Mouse (Mus musculus) midbrain, embryonic 12.5 days (tissue): ENCODE data around the gene En2. TPM values are rescaled to one million over a fixed set of nuclear protein-coding genes. Genes with fewer than 3 reads are reported as not detected.

Experiments
- ATAC-seq: fragments of 200-750 bp; cut with Nextera tagmentation; 2 replicates; pipeline ENCODE4 v1.8.0; 2017; ENCODE audit warnings: low read depth, moderate TSS enrichment, moderate library complexity; ENCODE audit not compliant: low FRiP score
- H3K27ac ChIP-seq: fragments of 300-500 bp; sonication (generic); replicated peaks from 2 replicates; pipeline ENCODE4 v1.5.1; 2016; ENCODE audit warnings: mild to moderate bottlenecking
- H3K27me3 ChIP-seq: fragments of 300-500 bp; sonication (generic); 2 replicates; pipeline ENCODE4 v1.6.1; 2016; ENCODE audit warnings: mild to moderate bottlenecking
- H3K36me3 ChIP-seq: fragments of 300-500 bp; sonication (generic); 2 replicates; pipeline ENCODE4 v1.6.1; 2016
- H3K4me1 ChIP-seq: fragments of 300-500 bp; sonication (generic); 2 replicates; pipeline ENCODE4 v1.6.1; 2016
- H3K4me2 ChIP-seq: fragments of 300-500 bp; sonication (generic); replicated peaks from 2 replicates; pipeline ENCODE4 v1.6.1; 2016; ENCODE audit warnings: mild to moderate bottlenecking, moderate library complexity
- H3K4me3 ChIP-seq: fragments of 300-500 bp; sonication (generic); 2 replicates; pipeline ENCODE4 v1.5.1; 2016; ENCODE audit warnings: mild to moderate bottlenecking
- H3K9ac ChIP-seq: fragments of 300-500 bp; sonication (generic); replicated peaks from 2 replicates; pipeline ENCODE4 v1.6.1; 2016; ENCODE audit warnings: mild to moderate bottlenecking, moderate library complexity
- H3K9me3 ChIP-seq: fragments of 300-500 bp; sonication (generic); 2 replicates; pipeline ENCODE4 v1.6.1; 2016; ENCODE audit warnings: mild to moderate bottlenecking
- WGBS: fragments of 180-500 bp; shearing (Covaris S2); methylation state at CpG from one replicate; pipeline ENCODE4 v1.1.7; 2016; 5-methylcytosine and 5-hydroxymethylcytosine counted together
- polyA plus RNA-seq: library from polyadenylated mRNA; unstranded; fragments of >200 nt; fragmentation: Nextera tagmentation; extraction: Ambion mirVana; gene quantifications from 2 replicates; pipeline ENCODE4 v1.2.1, GENCODE M21; 2016

The En2 gene
- polyA plus RNA-seq, 1 experiment from 2014 or later, result 2.1 TPM

GRCm38 (mm10) chr5:28195473-28195872, 30.0 kb downstream of the En2 start:
- no peak overlapping the region for H3K4me2 ChIP-seq
- no peaks in the 10 kb centered on the region for H3K9me3 ChIP-seq
- H3K4me1 ChIP-seq, result peaks cover 34% of the 10 kb centered on the region
- 54% methylated on average over 2 of the region's 2 CpGs for WGBS
- no peaks in the 10 kb centered on the region for H3K36me3 ChIP-seq
- H3K9ac ChIP-seq, result no peak overlapping the region
- ATAC-seq, result no peak
- peaks cover 46% of the 10 kb centered on the region for H3K27me3 ChIP-seq
- H3K27ac ChIP-seq, result no peak overlapping the region
- H3K4me3 ChIP-seq, result no peak overlapping the region

- WGBS, result 47% methylated on average over 7 of the region's 7 CpGs
- peaks cover 16% of the 10 kb centered on the region; the same call in 1 of the 2 replicates for H3K4me1 ChIP-seq
- H3K27ac ChIP-seq, result no peak overlapping the region
- no peak overlapping the region for H3K9ac ChIP-seq
- H3K9me3 ChIP-seq, result no peaks in the 10 kb centered on the region
- H3K27me3 ChIP-seq, result peaks cover 31% of the 10 kb centered on the region
- no peak for ATAC-seq
- no peaks in the 10 kb centered on the region for H3K36me3 ChIP-seq
- H3K4me2 ChIP-seq, result no peak overlapping the region
- no peak overlapping the region for H3K4me3 ChIP-seq
Measured at GRCm38 (mm10) chr5:28199089-28199873, 33.8 kb downstream of the En2 start.

GRCm38 (mm10) chr5:28203086-28203485, 37.6 kb downstream of the En2 start:
- Histone ChIP-seq H3K9me3 (no peaks in the 10 kb centered on the region), H3K36me3 (no peaks in the 10 kb centered on the region), H3K4me3 (no peak overlapping the region), H3K4me1 (peaks cover 6% of the 10 kb centered on the region; the same call in 1 of the 2 replicates), H3K4me2 (0 out of 2 replicates have a peak overlapping the region, but pooled peaks have one; percentile 4), H3K9ac (no peak overlapping the region), H3K27me3 (peaks cover 48% of the 10 kb centered on the region), H3K27ac (no peak overlapping the region)
- 76% methylated on average over 6 of the region's 6 CpGs for WGBS
- ATAC-seq, result no peak

GRCm38 (mm10) chr5:28204678-28205077, 39.2 kb downstream of the En2 start:
- H3K4me2 ChIP-seq, result peak overlapping the region; percentile 23
- H3K4me1 ChIP-seq, result peaks cover 6% of the 10 kb centered on the region; the same call in 1 of the 2 replicates
- peaks cover 64% of the 10 kb centered on the region for H3K27me3 ChIP-seq
- no peak for ATAC-seq
- peak overlapping the region; percentile 14; the same call in 1 of the 2 replicates for H3K4me3 ChIP-seq
- no peaks in the 10 kb centered on the region for H3K36me3 ChIP-seq
- 71% methylated on average over 2 of the region's 2 CpGs for WGBS
- no peak overlapping the region for H3K27ac ChIP-seq
- no peaks in the 10 kb centered on the region for H3K9me3 ChIP-seq
- no peak overlapping the region; the same call in 1 of the 2 replicates for H3K9ac ChIP-seq

DNA sequence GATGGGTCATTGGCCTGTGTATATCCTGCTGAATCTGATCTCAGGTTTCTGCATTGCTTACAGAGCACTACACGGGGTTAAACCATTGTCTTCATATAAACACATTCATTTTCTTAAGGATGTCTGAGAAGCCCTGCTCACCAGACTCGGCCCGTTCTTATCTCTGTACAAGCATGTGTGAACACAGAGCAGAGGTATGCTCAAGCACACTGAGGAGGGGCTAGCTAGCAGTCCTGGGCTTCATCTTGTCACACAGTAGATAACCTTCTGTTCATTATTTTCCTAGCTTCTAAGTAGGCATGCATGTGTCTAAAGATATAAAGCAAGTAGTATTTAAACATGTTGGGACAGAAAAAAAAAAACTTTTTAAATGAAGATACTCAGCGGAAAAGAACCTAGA, 41.0 kb downstream of the En2 start:
- no peak for ATAC-seq
- H3K9ac ChIP-seq, result 0 out of 2 replicates have a peak overlapping the region, but pooled peaks have one; percentile 16
- no peaks in the 10 kb centered on the region for H3K9me3 ChIP-seq
- H3K27ac ChIP-seq, result no peak overlapping the region
- peaks cover 19% of the 10 kb centered on the region; the same call in 1 of the 2 replicates for H3K4me1 ChIP-seq
- 52% methylated on average over 4 of the region's 4 CpGs for WGBS
- peaks cover 73% of the 10 kb centered on the region for H3K27me3 ChIP-seq
- no peaks in the 10 kb centered on the region for H3K36me3 ChIP-seq
- peak overlapping the region; percentile 25; the same call in 1 of the 2 replicates for H3K4me3 ChIP-seq
- H3K4me2 ChIP-seq, result peak overlapping the region; percentile 60

DNA sequence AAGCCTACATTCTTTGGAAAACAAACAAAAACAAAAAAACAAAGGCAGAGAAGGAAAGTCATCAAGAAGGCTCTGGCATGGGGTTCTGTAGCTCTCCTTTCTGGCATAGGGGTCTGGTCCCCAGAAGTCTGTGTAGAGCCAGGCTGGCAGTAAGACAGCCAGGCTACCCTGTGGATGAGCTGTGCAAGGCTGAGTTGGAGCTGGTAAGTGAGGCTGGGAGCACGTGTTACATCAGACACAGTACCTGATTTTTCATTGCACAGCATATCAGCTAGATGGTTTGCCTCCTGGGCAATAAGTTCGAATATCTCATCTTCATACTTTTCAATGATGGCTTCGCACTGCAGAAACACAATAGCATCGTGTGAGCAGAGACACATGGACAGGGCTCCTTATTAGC, 41.5 kb downstream of the En2 start:
- Histone ChIP-seq H3K9ac (peak overlapping the region; percentile 68), H3K4me1 (peaks cover 25% of the 10 kb centered on the region; the same call in 1 of the 2 replicates), H3K27me3 (peaks cover 75% of the 10 kb centered on the region), H3K27ac (no peak overlapping the region), H3K9me3 (no peaks in the 10 kb centered on the region), H3K4me3 (peak overlapping the region; percentile 57), H3K36me3 (no peaks in the 10 kb centered on the region), H3K4me2 (peak overlapping the region; percentile 60)
- WGBS, result 52% methylated on average over 4 of the region's 4 CpGs
- ATAC-seq, result no peak

DNA sequence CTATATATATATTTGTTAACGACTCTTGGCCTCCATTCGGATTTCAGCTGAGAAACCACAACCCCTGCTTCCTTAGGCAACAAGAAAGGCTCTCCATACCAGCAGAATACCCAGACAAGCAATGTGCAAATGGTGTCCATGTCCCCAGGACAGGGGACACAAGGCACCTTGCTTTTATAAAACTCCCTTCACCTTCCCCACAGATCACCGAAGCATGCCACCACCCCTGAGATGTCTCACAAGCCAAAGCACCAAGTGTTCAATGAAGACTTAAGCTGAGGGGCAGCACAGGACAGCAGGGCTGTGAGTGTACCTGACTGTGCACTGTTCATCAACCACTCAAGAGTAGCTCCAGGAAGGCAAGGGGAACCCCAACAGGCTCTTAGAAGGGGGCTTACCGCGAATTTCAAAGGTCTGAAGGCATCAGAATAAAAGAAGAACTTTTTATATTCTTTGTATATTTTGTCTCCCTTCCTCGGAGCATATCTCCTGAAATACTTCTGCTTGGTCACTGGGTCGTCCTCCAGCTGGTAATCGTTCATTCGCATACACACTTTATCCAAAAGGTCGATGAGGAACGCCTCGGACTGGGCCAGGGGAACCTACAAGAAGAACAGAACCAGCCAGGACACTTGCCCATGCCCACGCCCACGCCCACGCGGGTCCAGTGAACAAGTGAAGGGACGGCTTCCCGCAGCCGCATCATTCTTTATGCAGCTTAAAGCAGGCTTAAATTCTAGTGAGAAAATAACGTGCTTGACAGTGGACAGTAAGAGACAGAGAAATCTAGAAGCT, 43.4 kb downstream of the En2 start:
- no peaks in the 10 kb centered on the region for H3K36me3 ChIP-seq
- no peaks in the 10 kb centered on the region for H3K9me3 ChIP-seq
- ATAC-seq, result no peak
- peak overlapping the region; percentile 68 for H3K9ac ChIP-seq
- peak overlapping the region; percentile 57 for H3K4me3 ChIP-seq
- H3K27ac ChIP-seq, result peak overlapping the region; percentile 90
- H3K4me1 ChIP-seq, result peaks cover 26% of the 10 kb centered on the region; the same call in 1 of the 2 replicates
- peaks cover 73% of the 10 kb centered on the region for H3K27me3 ChIP-seq
- 8% methylated on average over 20 of the region's 20 CpGs for WGBS
- peak overlapping the region; percentile 60 for H3K4me2 ChIP-seq

DNA sequence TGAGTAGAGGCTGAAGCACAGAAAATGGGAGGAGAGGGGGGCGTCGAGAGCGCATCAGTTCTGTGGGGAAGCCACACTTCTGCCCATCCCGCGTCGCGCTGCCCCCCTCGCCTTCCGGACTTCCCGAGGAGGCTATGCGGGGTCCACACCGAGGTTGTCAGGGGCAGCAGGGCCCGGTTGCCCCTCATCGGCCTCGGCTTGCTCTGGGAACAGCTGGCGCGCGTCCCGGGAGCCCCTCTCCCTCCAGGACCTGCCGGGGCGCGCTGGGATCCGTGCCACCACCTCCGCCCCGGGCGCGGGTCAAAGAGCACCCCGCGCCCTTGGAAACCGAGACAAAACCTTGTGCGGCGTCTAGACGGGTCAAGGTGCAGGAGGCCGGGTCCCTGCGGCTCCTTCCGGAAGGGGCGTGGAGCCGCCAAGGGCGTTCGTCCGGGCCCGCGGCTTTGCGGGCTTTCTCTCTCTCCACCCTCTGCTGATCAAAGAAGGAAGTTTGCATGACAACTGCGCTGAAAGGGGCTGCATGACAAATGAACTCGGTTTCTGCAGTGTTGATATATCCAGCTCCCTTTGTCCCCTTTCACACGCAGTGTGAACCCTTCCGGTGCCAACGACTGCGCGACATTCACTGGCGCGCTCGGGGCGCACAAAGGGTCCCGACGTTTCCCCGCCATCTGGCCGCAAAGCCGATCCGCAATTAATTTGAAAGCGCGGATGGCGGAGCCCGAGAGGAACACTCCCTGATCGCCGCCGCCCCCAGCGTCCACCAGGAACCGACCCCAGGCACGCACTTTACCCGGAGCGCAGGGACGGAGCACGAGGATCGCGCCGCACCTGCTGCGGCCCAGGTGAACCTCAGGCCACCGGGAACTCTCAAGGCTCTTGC, 44.3 kb downstream of the En2 start:
- Histone ChIP-seq H3K27ac (peak overlapping the region; percentile 90), H3K9ac (peak overlapping the region; percentile 68), H3K36me3 (no peaks in the 10 kb centered on the region), H3K4me3 (peak overlapping the region; percentile 57), H3K4me1 (peaks cover 26% of the 10 kb centered on the region; the same call in 1 of the 2 replicates), H3K9me3 (no peaks in the 10 kb centered on the region), H3K4me2 (peak overlapping the region; percentile 60), H3K27me3 (peaks cover 76% of the 10 kb centered on the region)
- under 1% methylated on average over 80 of the region's 80 CpGs for WGBS
- peak; percentile 89 for ATAC-seq

GRCm38 (mm10) chr5:28210591-28211550, 45.4 kb downstream of the En2 start:
- WGBS, result under 1% methylated on average over 29 of the region's 29 CpGs
- ATAC-seq, result no peak
- peak overlapping the region; percentile 52 for H3K9ac ChIP-seq
- peak overlapping the region; percentile 90 for H3K27ac ChIP-seq
- H3K4me1 ChIP-seq, result peaks cover 26% of the 10 kb centered on the region; the same call in 1 of the 2 replicates
- H3K27me3 ChIP-seq, result peaks cover 75% of the 10 kb centered on the region
- peak overlapping the region; percentile 60 for H3K4me2 ChIP-seq
- H3K36me3 ChIP-seq, result no peaks in the 10 kb centered on the region
- no peaks in the 10 kb centered on the region for H3K9me3 ChIP-seq
- peak overlapping the region; percentile 57 for H3K4me3 ChIP-seq

DNA sequence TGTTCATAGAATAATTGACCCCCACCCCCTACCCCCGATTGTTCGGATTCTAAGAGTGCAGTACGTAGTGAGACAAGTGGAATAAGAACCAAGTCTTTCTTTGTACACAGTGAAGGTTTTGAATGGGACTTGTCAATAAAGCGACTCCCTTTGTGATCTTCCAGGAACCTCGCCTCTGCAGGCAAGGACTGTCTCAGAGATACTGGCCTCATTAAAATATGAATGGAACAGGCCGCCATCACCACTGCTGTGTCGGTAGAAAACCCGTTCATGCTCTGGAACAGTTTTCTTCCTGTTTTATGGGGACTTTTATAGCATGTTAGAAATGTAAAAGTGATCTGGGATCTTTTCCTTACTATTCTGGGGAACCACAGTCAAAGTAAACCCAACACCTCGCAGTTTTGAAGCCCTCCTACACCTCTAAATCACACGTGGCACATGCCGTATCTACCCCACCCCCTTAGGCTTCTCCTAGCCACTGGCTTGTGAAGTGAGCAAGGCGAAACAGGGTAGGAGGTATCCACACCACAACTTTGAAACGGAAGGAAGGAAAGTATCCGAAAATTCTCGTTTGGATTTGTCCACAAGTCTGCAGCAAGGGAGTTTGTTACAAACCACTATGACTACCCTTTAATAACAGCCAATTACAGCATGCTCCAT, 46.3 kb downstream of the En2 start:
- no peak overlapping the region for H3K9ac ChIP-seq
- peaks cover 26% of the 10 kb centered on the region; the same call in 1 of the 2 replicates for H3K4me1 ChIP-seq
- no peaks in the 10 kb centered on the region for H3K36me3 ChIP-seq
- ATAC-seq, result peak; percentile 61
- peak overlapping the region; percentile 60 for H3K4me2 ChIP-seq
- H3K27me3 ChIP-seq, result peaks cover 76% of the 10 kb centered on the region
- WGBS, result 1% methylated on average over 15 of the region's 15 CpGs
- H3K27ac ChIP-seq, result peak overlapping the region; percentile 90
- H3K9me3 ChIP-seq, result no peaks in the 10 kb centered on the region
- H3K4me3 ChIP-seq, result peak overlapping the region; percentile 57
